Mouse (Mus musculus): ENCODE measurements around the gene Fbxl22. TPM values are rescaled to one million over a fixed set of nuclear protein-coding genes. Genes with fewer than 3 reads are reported as not detected.

Gene Fbxl22
- total RNA-seq, 1 experiment from 2014 or later: 1.1 TPM

GRCm38 (mm10) chr9:66510944-66511343, 3.4 kb downstream of the Fbxl22 start:
- no peak for ATAC-seq (replicated peaks; ENCODE audit: insufficient number of reproducible peaks, low FRiP score, low TSS enrichment, poor library complexity, severe bottlenecking)

- no peak for ATAC-seq (replicated peaks; ENCODE audit: insufficient number of reproducible peaks, low FRiP score, low TSS enrichment, poor library complexity, severe bottlenecking)
Measured at GRCm38 (mm10) chr9:66510351-66510841, 4.0 kb downstream of the Fbxl22 start.

- no peak for ATAC-seq (replicated peaks; ENCODE audit: insufficient number of reproducible peaks, low FRiP score, low TSS enrichment, poor library complexity, severe bottlenecking)
Measured at GRCm38 (mm10) chr9:66508890-66509399, 5.4 kb downstream of the Fbxl22 start.

GRCm38 (mm10) chr9:66507684-66508083, 6.7 kb downstream of the Fbxl22 start:
- ATAC-seq (replicated peaks; ENCODE audit: insufficient number of reproducible peaks, low FRiP score, low TSS enrichment, poor library complexity, severe bottlenecking): no peak

GRCm38 (mm10) chr9:66506424-66506823, 8.0 kb downstream of the Fbxl22 start:
- no peak for ATAC-seq (replicated peaks; ENCODE audit: insufficient number of reproducible peaks, low FRiP score, low TSS enrichment, poor library complexity, severe bottlenecking)

GRCm38 (mm10) chr9:66506011-66506410, 8.4 kb downstream of the Fbxl22 start:
- ATAC-seq (replicated peaks; ENCODE audit: insufficient number of reproducible peaks, low FRiP score, low TSS enrichment, poor library complexity, severe bottlenecking): no peak

GRCm38 (mm10) chr9:66505141-66505917, 9.1 kb downstream of the Fbxl22 start:
- ATAC-seq (replicated peaks; ENCODE audit: insufficient number of reproducible peaks, low FRiP score, low TSS enrichment, poor library complexity, severe bottlenecking): no peak

GRCm38 (mm10) chr9:66504518-66504917, 9.9 kb downstream of the Fbxl22 start:
- no peak for ATAC-seq (replicated peaks; ENCODE audit: insufficient number of reproducible peaks, low FRiP score, low TSS enrichment, poor library complexity, severe bottlenecking)

GRCm38 (mm10) chr9:66503879-66504411, 10.4 kb downstream of the Fbxl22 start:
- ATAC-seq (replicated peaks; ENCODE audit: insufficient number of reproducible peaks, low FRiP score, low TSS enrichment, poor library complexity, severe bottlenecking): no peak

GRCm38 (mm10) chr9:66501248-66501647, 13.1 kb downstream of the Fbxl22 start:
- ATAC-seq (replicated peaks; ENCODE audit: insufficient number of reproducible peaks, low FRiP score, low TSS enrichment, poor library complexity, severe bottlenecking): no peak

- no peak for ATAC-seq (replicated peaks; ENCODE audit: insufficient number of reproducible peaks, low FRiP score, low TSS enrichment, poor library complexity, severe bottlenecking)
Measured at GRCm38 (mm10) chr9:66493992-66494391, 20.4 kb downstream of the Fbxl22 start.

- ATAC-seq (replicated peaks; ENCODE audit: insufficient number of reproducible peaks, low FRiP score, low TSS enrichment, poor library complexity, severe bottlenecking): no peak
Measured at GRCm38 (mm10) chr9:66492361-66492760, 22.0 kb downstream of the Fbxl22 start.

- no peak for ATAC-seq (replicated peaks; ENCODE audit: insufficient number of reproducible peaks, low FRiP score, low TSS enrichment, poor library complexity, severe bottlenecking)
Measured at GRCm38 (mm10) chr9:66488786-66489185, 25.6 kb downstream of the Fbxl22 start.

GRCm38 (mm10) chr9:66483429-66483828, 31.0 kb downstream of the Fbxl22 start:
- no peak for ATAC-seq (replicated peaks; ENCODE audit: insufficient number of reproducible peaks, low FRiP score, low TSS enrichment, poor library complexity, severe bottlenecking)

- no peak for ATAC-seq (replicated peaks; ENCODE audit: insufficient number of reproducible peaks, low FRiP score, low TSS enrichment, poor library complexity, severe bottlenecking)
Measured at GRCm38 (mm10) chr9:66477785-66478184, 36.6 kb downstream of the Fbxl22 start.

- ATAC-seq (replicated peaks; ENCODE audit: insufficient number of reproducible peaks, low FRiP score, low TSS enrichment, poor library complexity, severe bottlenecking): no peak
Measured at GRCm38 (mm10) chr9:66465087-66465486, 49.3 kb downstream of the Fbxl22 start.
